Mouse (Mus musculus) inflammation-experienced regulatory T-cells, adult 6 months (primary cell): ENCODE measurements around the gene Ttll7. TPM values are rescaled to one million over a fixed set of nuclear protein-coding genes. Genes with fewer than 3 reads are reported as not detected.

Experiments used
- ATAC-seq: one replicate; pipeline ENCODE4 v1.8.0; 2017
- polyA plus RNA-seq, 3 experiments: library from polyadenylated mRNA; unstranded; fragments of 100-300 nt; shearing (Covaris generic); gene quantifications; one replicate each; pipeline ENCODE4 v1.2.1; 2017

Ttll7 gene
- polyA plus RNA-seq, 3 experiments from 2014 or later: not detected

- peak; percentile 81 for ATAC-seq
Observed at GRCm38 (mm10) chr3:146914798-146915197, 62.6 kb downstream of the Ttll7 start.

GRCm38 (mm10) chr3:146917891-146918290, 65.7 kb downstream of the Ttll7 start:
- no peak for ATAC-seq

GRCm38 (mm10) chr3:146918323-146918722, 66.2 kb downstream of the Ttll7 start:
- ATAC-seq: no peak

GRCm38 (mm10) chr3:146927311-146928015, 75.3 kb downstream of the Ttll7 start:
- ATAC-seq: no peak

- no peak for ATAC-seq
Observed at GRCm38 (mm10) chr3:146928141-146928540, 76.0 kb downstream of the Ttll7 start.

- ATAC-seq: no peak
Observed at GRCm38 (mm10) chr3:146929011-146929410, 76.8 kb downstream of the Ttll7 start.

- no peak for ATAC-seq
Observed at GRCm38 (mm10) chr3:146931190-146931589, 79.0 kb downstream of the Ttll7 start.

- ATAC-seq: no peak
Observed at GRCm38 (mm10) chr3:146932506-146932905, 80.3 kb downstream of the Ttll7 start.

GRCm38 (mm10) chr3:146936888-146937287, 84.7 kb downstream of the Ttll7 start:
- no peak for ATAC-seq

- ATAC-seq: no peak
Observed at GRCm38 (mm10) chr3:146939391-146940250, 87.5 kb downstream of the Ttll7 start.

GRCm38 (mm10) chr3:146943101-146943500, 90.9 kb downstream of the Ttll7 start:
- no peak for ATAC-seq

GRCm38 (mm10) chr3:146945342-146945741, 93.2 kb downstream of the Ttll7 start:
- ATAC-seq: no peak

- peak; percentile 88 for ATAC-seq
Observed at GRCm38 (mm10) chr3:146945887-146946286, 93.7 kb downstream of the Ttll7 start.

- ATAC-seq: no peak
Observed at GRCm38 (mm10) chr3:146946641-146947040, 94.5 kb downstream of the Ttll7 start.

GRCm38 (mm10) chr3:146956792-146957191, 104.6 kb downstream of the Ttll7 start:
- ATAC-seq: no peak

GRCm38 (mm10) chr3:146962838-146963237, 110.7 kb downstream of the Ttll7 start:
- ATAC-seq: no peak

GRCm38 (mm10) chr3:146964384-146964783, 112.2 kb downstream of the Ttll7 start:
- no peak for ATAC-seq

- no peak for ATAC-seq
Observed at GRCm38 (mm10) chr3:146967242-146967641, 115.1 kb downstream of the Ttll7 start.

- no peak for ATAC-seq
Observed at GRCm38 (mm10) chr3:146967834-146968233, 115.7 kb downstream of the Ttll7 start.

- ATAC-seq: no peak
Observed at GRCm38 (mm10) chr3:146978272-146978671, 126.1 kb downstream of the Ttll7 start.

GRCm38 (mm10) chr3:146993834-146994669, 141.9 kb downstream of the Ttll7 start:
- no peak for ATAC-seq

- no peak for ATAC-seq
Observed at GRCm38 (mm10) chr3:146994670-146995415, 142.7 kb downstream of the Ttll7 start.
